Mouse (Mus musculus): ENCODE data around the gene Etnk1.

GRCm38 (mm10) chr6:143143775-143144273, 23.2 kb upstream of the Etnk1 start:
- peak; percentile 12; the same call in 1 of the 2 replicates for TF ChIP-seq CTCF (IDR thresholded peaks at IDR 0.05; ENCODE audit: low read depth)
- TF ChIP-seq EP300 (IDR thresholded peaks at IDR 0.05; ENCODE audit: low read depth): no peak
